ENCODE assay signal across 25 mouse cellular contexts in genomic region chr2:158700535-158701256, GRCm38 (mm10). TPM values are rescaled to one million over a fixed set of nuclear protein-coding genes. Genes with fewer than 3 reads are reported as not detected.
A peak's percentile ranks its signal among the peaks of the same experiment; 100 is the strongest.
DNase-seq lines count a peak whose midpoint lies in the region; ATAC-seq and TF ChIP-seq lines count a peak whose summit lies in the region.
"Had no signal": no experiment of that assay in that cellular context is flagged by ENCODE, and none has a peak within 500 bp of the region (broad histone marks: within the 10 kb centered on the region; RNA-seq: fewer than 3 reads in every experiment).

No protein-coding gene starts in this region.

- no peak for DNase-seq in layer of hippocampus, adult 2 months (ENCODE audit: low spot score in 2 of 2)
- no peak for DNase-seq in layer of hippocampus, adult 9-10 months (ENCODE audit: low spot score)
- DNase-seq in induced T-regulatory cell, adult 2 months (ENCODE audit: low read depth) = peak; percentile 68
- DNase-seq in splenic B cell, adult 2 months (ENCODE audit: low read depth, low spot score) = peak; percentile 82
- no peak for DNase-seq in right cerebral cortex, postnatal 36 days (ENCODE audit: low spot score in 2 of 2)
- DNase-seq: adrenal gland, postnatal 10 days; cerebellum, adult 8-10 months; cerebellum, postnatal 36 days; gastrocnemius, postnatal 14 days; kidney, adult 9 months; kidney, postnatal 14 days; layer of hippocampus, postnatal 36 days; liver, postnatal 0 days; lung, postnatal 10 days; midbrain, embryonic 14.5 days; thymus, postnatal 25 days had no signal

- peaks cover 13% of the 10 kb centered on the region for H3K36me3 ChIP-seq in splenic B cell, adult 2 months (ENCODE audit: control insufficient read depth, insufficient read depth, low read length, poor library complexity, severe bottlenecking)
- H3K36me3 ChIP-seq: embryonic facial prominence, embryonic 15.5 days; intestine, embryonic 15.5 days; neural tube, embryonic 13.5 days; stomach, embryonic 15.5 days had no signal

- H3K27ac ChIP-seq in layer of hippocampus, adult 2 months = peak overlapping the region; percentile 65; the same call in 1 of the 2 replicates
- H3K27ac ChIP-seq: embryonic facial prominence, embryonic 15.5 days; hindbrain, embryonic 14.5 days; intestine, embryonic 15.5 days; neural tube, embryonic 13.5 days; stomach, embryonic 15.5 days had no signal

- peak; percentile 53 for ATAC-seq in CD4-positive, CD25-positive, alpha-beta regulatory T cell, adult 4 months
- ATAC-seq in megakaryocyte, adult 5-6 weeks (ENCODE audit: poor library complexity, severe bottlenecking) = no peak
- ATAC-seq: forebrain, embryonic 14.5 days; intestine, embryonic 15.5 days; liver, postnatal 0 days had no signal

- no peak for TF ChIP-seq CTCF in layer of hippocampus, adult 2 months (conservative IDR thresholded peaks at IDR 0.05)

- no peak overlapping the region for H3K4me3 ChIP-seq in layer of hippocampus, adult 2 months
- H3K4me3 ChIP-seq: embryonic facial prominence, embryonic 15.5 days; intestine, embryonic 15.5 days; megakaryocyte, embryonic 14.5 days; neural tube, embryonic 13.5 days; stomach, embryonic 15.5 days had no signal

- H3K27me3 ChIP-seq in splenic B cell, adult 2 months (ENCODE audit: control insufficient read depth, insufficient read depth, low read length, poor library complexity, severe bottlenecking) = no peaks in the 10 kb centered on the region
- H3K27me3 ChIP-seq: embryonic facial prominence, embryonic 15.5 days; intestine, embryonic 15.5 days; neural tube, embryonic 13.5 days; stomach, embryonic 15.5 days had no signal

RNA-seq across cellular contexts. Expression of gene Ppp1r16b, which starts 35.5 kb away (rescaled TPM):
- 100 to 1,000 TPM; 147 to 150 TPM for total RNA-seq in layer of hippocampus, adult 2 months (2021)
- polyA plus RNA-seq in CD4-positive, CD25-positive, alpha-beta regulatory T cell, adult 4 months (2017; shearing (Covaris generic)) = 100 to 1,000 TPM; 121 to 150 TPM
- 0.58 and 0.98 TPM in 2 replicates for total RNA-seq in megakaryocyte, adult 5-6 weeks (2015)
- 0.70 and 1.3 TPM in 2 replicates for total RNA-seq in megakaryocyte, adult 5-6 weeks (2017)

Comparison
In these comparisons a context has a peak if more than half of its experiments do, and no peak if none do; other contexts are left out.
1. DNase-seq: peak in induced T-regulatory cell, adult 2 months (single experiment) and splenic B cell, adult 2 months (single experiment); none in layer of hippocampus, adult 2 months (0 of 2), layer of hippocampus, adult 9-10 months (single experiment) and right cerebral cortex, postnatal 36 days (0 of 2).
2. RNA of gene Ppp1r16b, which starts 35.5 kb away (total RNA-seq): 147 to 150 TPM in layer of hippocampus, adult 2 months; 0.58 to 1.3 TPM in megakaryocyte, adult 5-6 weeks; every median in the first group is over 10 times any median in the second.